Mouse (Mus musculus): ENCODE measurements around the gene 4930415O20Rik.

Gene 4930415O20Rik

DNA sequence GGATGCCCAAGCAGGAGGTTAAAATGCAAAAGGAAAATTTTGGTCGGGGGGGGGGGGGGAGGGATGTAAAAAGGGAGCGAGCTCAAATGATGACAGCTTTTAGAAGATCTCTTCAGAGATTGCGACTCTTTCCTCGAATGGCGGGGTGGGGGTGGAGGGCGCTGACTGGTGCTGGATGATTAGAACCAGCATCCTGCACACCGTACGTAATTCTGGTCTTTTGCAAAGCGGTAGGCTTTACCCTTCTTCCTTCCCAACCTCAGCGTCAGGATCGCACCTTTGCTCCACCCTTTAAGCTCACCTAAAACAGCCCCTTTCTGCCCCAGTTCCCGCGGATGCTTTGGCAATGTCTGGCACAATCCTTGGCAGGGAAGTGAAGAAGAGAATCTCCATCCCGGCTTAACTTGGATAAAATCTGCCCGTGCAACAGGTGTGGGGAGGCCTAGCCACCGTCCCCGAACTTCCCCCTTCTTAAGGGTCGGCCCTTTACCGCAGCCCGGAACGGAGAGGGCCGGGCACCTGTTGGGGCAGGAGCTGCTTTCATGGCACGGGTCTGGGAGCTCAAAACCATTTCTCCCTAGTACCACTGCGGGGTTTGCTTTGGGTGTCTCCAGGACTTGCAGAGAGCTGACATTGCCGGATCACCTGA, 63.1 kb downstream of the 4930415O20Rik start:
- DNase-seq: no peak

DNA sequence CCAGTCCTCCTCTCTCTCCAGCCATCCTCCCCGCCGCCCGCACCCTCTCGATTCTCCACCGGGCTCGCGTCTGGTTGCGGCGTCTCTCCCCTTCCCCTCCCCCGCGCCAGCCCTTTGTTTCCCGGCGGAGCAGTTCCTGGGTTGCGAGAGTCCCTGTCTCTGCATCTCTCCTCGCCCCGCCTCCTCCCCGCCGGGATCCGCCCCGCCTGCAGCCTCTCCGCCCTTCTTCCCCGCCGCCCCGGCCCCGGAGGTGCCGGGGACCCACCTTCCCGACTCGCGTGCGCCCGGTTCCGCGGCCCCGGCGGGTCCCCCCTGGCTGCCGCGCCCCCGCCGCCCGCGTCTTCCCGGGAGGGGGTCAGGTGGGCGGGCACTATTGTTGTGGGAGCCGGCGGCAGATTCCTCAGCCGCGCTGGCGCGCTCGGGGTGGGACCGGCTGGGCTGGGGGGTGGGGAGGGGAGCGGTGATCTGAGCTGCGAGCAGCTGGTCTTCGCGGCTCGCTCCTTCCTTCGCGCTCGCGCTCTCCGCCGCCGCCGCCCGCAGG, 63.8 kb downstream of the 4930415O20Rik start:
- DNase-seq: peak; percentile 52

DNA sequence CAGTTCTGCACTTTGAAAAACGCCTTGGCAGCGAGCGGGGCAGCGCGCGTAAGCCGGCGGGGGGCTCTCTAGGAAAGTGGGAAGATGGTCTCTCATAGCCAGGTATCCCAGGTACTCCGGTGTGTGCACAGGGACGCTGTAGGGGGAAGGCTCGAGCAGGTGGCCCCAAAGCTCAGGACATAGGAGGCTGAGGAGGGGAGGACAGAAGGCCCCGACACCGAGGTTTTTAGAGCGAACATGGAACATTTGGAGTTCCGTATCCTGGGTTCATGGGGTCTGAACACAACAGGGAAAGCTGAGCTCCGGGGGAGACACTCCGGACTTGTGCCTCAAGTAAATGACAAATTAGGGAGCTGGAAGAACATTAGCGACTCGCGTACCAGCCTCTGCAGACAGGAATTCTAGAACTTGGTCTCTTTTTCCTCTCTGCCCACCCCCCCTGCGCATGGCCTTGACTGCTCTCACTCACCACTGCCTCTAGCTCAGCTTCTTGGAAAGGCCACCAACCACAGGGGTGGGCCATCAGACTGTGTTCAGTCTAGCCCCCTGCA, 64.6 kb downstream of the 4930415O20Rik start:
- DNase-seq: no peak

DNA sequence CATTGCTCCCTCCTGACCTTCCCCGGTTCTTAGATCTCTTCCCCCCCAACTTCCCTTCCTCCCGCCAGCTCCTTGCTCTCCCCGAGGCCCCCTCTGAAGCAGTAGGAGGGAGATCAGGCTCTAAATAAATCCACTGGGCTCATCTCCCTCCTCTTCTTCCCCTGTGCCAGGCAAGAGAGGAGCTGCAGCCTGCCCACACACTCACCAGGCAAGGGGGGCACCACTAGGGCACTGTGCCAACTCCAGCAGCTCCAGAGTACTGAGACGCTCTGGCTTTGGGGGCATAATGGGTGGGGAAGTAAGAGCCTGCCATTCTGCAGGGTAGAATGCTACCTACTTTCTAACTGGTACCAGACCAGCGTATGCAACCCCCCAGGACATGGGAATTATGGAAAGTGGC, 65.7 kb downstream of the 4930415O20Rik start:
- DNase-seq: no peak

DNA sequence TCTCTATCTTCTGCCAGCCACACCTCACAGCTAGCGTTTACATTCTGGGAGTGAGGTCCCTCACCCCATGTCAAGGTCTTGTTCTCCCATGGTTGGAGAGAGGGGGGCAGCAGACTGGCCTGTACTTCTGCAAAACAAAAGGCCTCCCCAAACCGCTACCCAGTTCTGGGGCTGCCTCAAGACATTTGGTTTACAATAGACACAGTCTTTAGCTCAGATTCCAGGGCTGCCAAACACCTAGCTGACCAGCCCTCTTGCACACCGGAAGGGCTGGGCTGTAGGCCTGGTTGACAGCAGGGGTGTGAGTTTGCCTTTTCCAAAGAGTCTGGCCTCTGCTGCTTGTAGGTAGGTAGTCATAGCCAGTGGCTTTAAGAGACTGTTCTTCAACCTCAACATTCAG, 66.4 kb downstream of the 4930415O20Rik start:
- no peak for DNase-seq

Data from kidney, adult 11 months (tissue).